Comparison of ENCODE assay signal across 14 mouse cellular contexts in the genomic region with DNA sequence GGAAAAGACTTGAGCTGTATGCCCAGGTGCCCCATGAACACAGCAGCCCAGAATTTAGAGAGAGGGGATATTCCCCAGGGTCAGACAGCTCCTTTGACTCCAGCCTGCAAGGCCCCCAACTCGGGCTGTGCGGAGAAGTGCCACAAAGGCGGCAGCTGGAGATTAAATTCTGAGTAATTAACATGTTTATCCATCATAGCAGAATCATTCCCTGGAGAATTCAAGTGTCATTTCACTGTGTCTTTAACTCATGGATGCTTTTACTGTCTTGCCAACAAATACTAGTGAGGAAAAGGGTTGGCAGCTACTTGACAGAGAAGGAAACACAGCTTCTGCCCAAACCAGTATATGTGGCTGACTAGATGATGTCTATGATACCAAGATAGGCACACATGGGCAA.
"Had no signal": no experiment of that assay in that cellular context is flagged by ENCODE, and none has a peak within 500 bp of the region (broad histone marks: within the 10 kb centered on the region; RNA-seq: fewer than 3 reads in every experiment).

No protein-coding gene starts in this region.

- H3K4me1 ChIP-seq: limb, embryonic 12.5 days; liver, embryonic 13.5 days; lung, embryonic 15.5 days; megakaryocyte, embryonic 14.5 days had no signal

- H3K4me2 ChIP-seq: limb, embryonic 12.5 days; liver, embryonic 13.5 days; lung, embryonic 15.5 days; midbrain, embryonic 13.5 days had no signal

- H3K27me3 ChIP-seq: liver, embryonic 13.5 days; lung, embryonic 15.5 days; megakaryocyte, embryonic 14.5 days; midbrain, embryonic 13.5 days had no signal

- DNase-seq: kidney, postnatal 10 days; kidney, postnatal 4 days; liver; liver, embryonic 13.5 days; liver, postnatal 0 days; lung, postnatal 14 days; thymus, postnatal 4 days had no signal

- H3K4me3 ChIP-seq: layer of hippocampus, adult 2 months; limb, embryonic 12.5 days; liver, embryonic 13.5 days; lung, embryonic 15.5 days; megakaryocyte, embryonic 14.5 days; midbrain, embryonic 13.5 days had no signal

- H3K27ac ChIP-seq: layer of hippocampus, adult 2 months; limb, embryonic 12.5 days; liver, embryonic 13.5 days; lung, embryonic 15.5 days; macrophage; midbrain, embryonic 13.5 days; stomach, postnatal 0 days had no signal

- H3K36me3 ChIP-seq: limb, embryonic 12.5 days; liver, embryonic 13.5 days; lung, embryonic 15.5 days; midbrain, embryonic 13.5 days had no signal

- ATAC-seq: liver, postnatal 0 days; midbrain, embryonic 13.5 days had no signal

- H3K9me3 ChIP-seq: limb, embryonic 12.5 days; liver, embryonic 13.5 days; lung, embryonic 15.5 days; midbrain, embryonic 13.5 days had no signal

- H3K9ac ChIP-seq: limb, embryonic 12.5 days; liver, embryonic 13.5 days; liver, postnatal 0 days; lung, embryonic 15.5 days; midbrain, embryonic 13.5 days had no signal
